In the genomic region with DNA sequence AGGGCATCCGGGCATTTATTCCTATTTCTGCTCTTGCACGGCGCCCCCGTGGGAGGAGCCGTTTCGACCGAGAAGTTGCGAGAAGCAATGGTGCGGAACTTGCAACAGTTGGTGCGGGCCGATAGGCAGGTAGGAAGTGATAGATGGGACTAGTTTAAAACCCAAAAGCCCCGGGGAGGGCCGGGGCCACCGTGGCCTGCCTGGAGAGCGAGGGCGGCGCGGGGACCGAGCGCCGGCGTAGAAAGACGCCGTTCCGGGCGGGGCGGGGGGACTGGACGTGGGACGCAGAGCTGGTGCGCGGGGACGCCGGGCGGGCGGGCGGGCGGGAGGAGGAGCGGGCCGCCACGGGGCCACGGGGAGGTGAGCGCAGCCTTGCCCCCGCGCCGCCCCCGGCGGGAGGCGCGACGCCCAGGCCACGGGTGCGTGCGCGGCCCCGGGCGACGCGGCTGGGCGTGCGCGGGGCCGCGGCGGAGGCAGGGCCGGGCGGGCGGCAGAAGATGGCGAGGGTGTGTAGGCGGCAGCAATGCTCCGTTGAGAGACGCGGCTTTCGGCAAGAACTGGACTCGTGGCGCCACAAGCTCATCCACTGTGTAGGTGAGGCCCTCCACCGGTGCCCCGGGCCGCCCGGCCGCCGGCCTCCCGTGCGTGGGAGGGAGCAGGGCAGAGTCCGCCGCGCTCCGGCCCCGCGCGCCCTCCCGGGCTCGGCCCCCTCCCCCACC, we compare ENCODE assay signal across 8 mouse cellular contexts. TPM values are rescaled to one million over a fixed set of nuclear protein-coding genes. Genes with fewer than 3 reads are reported as not detected.
DNase-seq lines count a peak whose midpoint lies in the region; ATAC-seq and TF ChIP-seq lines count a peak whose summit lies in the region.

A gene (plus strand): TSS at position 448 of the 719 bp plus-strand sequence.

- DNase-seq in G1E (ENCODE audit: low spot score): peak; percentile 88
- DNase-seq in cerebellum, adult 11-12 months: peak; percentile 88
- DNase-seq in heart, postnatal 36 days: peak; percentile 81 to 93
- peak; percentile 64 to 78 for DNase-seq in layer of hippocampus, adult 8-10 months (ENCODE audit: low spot score in 2 of 2)
- peak; percentile 89 for DNase-seq in lung, embryonic 14.5 days
- peak; percentile 69 to 75 for DNase-seq in thymus, adult 18-20 months

- H3K4me2 ChIP-seq in forebrain, embryonic 16.5 days (ENCODE audit: low read length): peak within 1 kb of the TSS; percentile 78
- peak within 1 kb of the TSS; percentile 88 for H3K4me2 ChIP-seq in lung, embryonic 14.5 days

- peaks cover 11% of the 10 kb centered on the region for H3K27me3 ChIP-seq in G1E (ENCODE audit: insufficient read depth, low read length)
- H3K27me3 ChIP-seq in forebrain, embryonic 16.5 days (replicated peaks; ENCODE audit: control insufficient read depth, insufficient read depth, low read length): no peaks in the 10 kb centered on the region; the same call in 1 of the 2 replicates
- H3K27me3 ChIP-seq in lung, embryonic 14.5 days (ENCODE audit: insufficient read depth, low read length): no peaks in the 10 kb centered on the region

- H3K27ac ChIP-seq in forebrain, embryonic 16.5 days (ENCODE audit: low read length): peak within 1 kb of the TSS; percentile 99
- H3K27ac ChIP-seq in lung, embryonic 14.5 days (ENCODE audit: low read depth): peak within 1 kb of the TSS; percentile 98
- peak within 1 kb of the TSS; percentile 99 for H3K27ac ChIP-seq in olfactory bulb, adult 2 months (ENCODE audit: insufficient read depth, low read depth, low read length)

- ATAC-seq in G1E (ENCODE audit: extremely low read depth, insufficient number of reproducible peaks, low FRiP score, poor library complexity, severe bottlenecking): peak; percentile 41
- ATAC-seq in forebrain, embryonic 16.5 days: peak; percentile 90
- ATAC-seq in lung, embryonic 14.5 days (ENCODE audit: insufficient read depth): peak; percentile 92

- TF ChIP-seq POLR2A in olfactory bulb, adult 2 months (IDR thresholded peaks at IDR 0.05; ENCODE audit: insufficient read depth, low read depth, low read length): peak; percentile 78

- intact Hi-C loops in heart, postnatal 36 days (cut with DNase I): loop anchor here (5.0 kb wide), 2 partner anchors 140 to 165 kb away; no protein-coding TSS in a partner anchor

- H3K36me3 ChIP-seq in G1E (replicated peaks): peaks cover 16% of the 10 kb centered on the region
- H3K36me3 ChIP-seq in forebrain, embryonic 16.5 days (ENCODE audit: control insufficient read depth, insufficient read depth): no peaks in the 10 kb centered on the region
- no peaks in the 10 kb centered on the region for H3K36me3 ChIP-seq in lung, embryonic 14.5 days (ENCODE audit: insufficient read depth)

- H3K9ac ChIP-seq in forebrain, embryonic 16.5 days (replicated peaks; ENCODE audit: low read depth, low read length): peak within 1 kb of the TSS; percentile 95
- H3K9ac ChIP-seq in lung, embryonic 14.5 days: peak within 1 kb of the TSS; percentile 87

- WGBS in forebrain, embryonic 16.5 days: under 1% methylated on average over 48 of the region's 92 CpGs
- under 1% methylated on average over 66 of the region's 92 CpGs for WGBS in lung, embryonic 14.5 days
- 1% methylated on average over 82 of the region's 92 CpGs for WGBS in olfactory bulb, adult 2 months

- peak within 1 kb of the TSS; percentile 91 for H3K4me3 ChIP-seq in G1E (ENCODE audit: low read depth, low read length)
- H3K4me3 ChIP-seq in forebrain, embryonic 16.5 days (replicated peaks; ENCODE audit: low read length): peak within 1 kb of the TSS; percentile 97
- peak within 1 kb of the TSS; percentile 96 for H3K4me3 ChIP-seq in lung, embryonic 14.5 days (ENCODE audit: low read depth, low read length)
- peak within 1 kb of the TSS; percentile 100 for H3K4me3 ChIP-seq in olfactory bulb, adult 2 months (ENCODE audit: insufficient read depth, low read depth, low read length)

- H3K4me1 ChIP-seq in G1E (ENCODE audit: insufficient read depth, low read depth, low read length): peaks cover 39% of the 10 kb centered on the region
- H3K4me1 ChIP-seq in forebrain, embryonic 16.5 days (replicated peaks; ENCODE audit: control insufficient read depth, insufficient read depth, low read length): peaks cover 21% of the 10 kb centered on the region
- H3K4me1 ChIP-seq in lung, embryonic 14.5 days (ENCODE audit: insufficient read depth): peaks cover 4% of the 10 kb centered on the region; the same call in 1 of the 2 replicates
- no peaks in the 10 kb centered on the region for H3K4me1 ChIP-seq in olfactory bulb, adult 2 months (ENCODE audit: control insufficient read depth, insufficient read depth, low read length)

- no peaks in the 10 kb centered on the region for H3K9me3 ChIP-seq in G1E (replicated peaks)
- no peaks in the 10 kb centered on the region for H3K9me3 ChIP-seq in forebrain, embryonic 16.5 days (ENCODE audit: control insufficient read depth, low read length)
- no peaks in the 10 kb centered on the region for H3K9me3 ChIP-seq in lung, embryonic 14.5 days (ENCODE audit: low read depth, low read length)

- TF ChIP-seq CTCF in G1E (IDR thresholded peaks at IDR 0.05; ENCODE audit: low read depth, low read length): no peak
- TF ChIP-seq CTCF in lung, embryonic 14.5 days (IDR thresholded peaks at IDR 0.05; ENCODE audit: low read depth): no peak
- no peak for TF ChIP-seq CTCF in olfactory bulb, adult 2 months (IDR thresholded peaks at IDR 0.05; ENCODE audit: insufficient read depth, low read depth, low read length)

RNA-seq across cellular contexts. Expression of the gene that starts here (rescaled TPM):
- total RNA-seq in G1E (2014; fragmentation: Nextera tagmentation) (26.5 and 44.5 TPM in 2 replicates), G1E (2017) (14.0 and 16.0 TPM in 2 replicates)
- polyA plus RNA-seq in G1E (2012): 1.9 and 2.9 TPM in 2 replicates
- 20.1 and 21.8 TPM in 2 replicates for polyA plus RNA-seq in forebrain, embryonic 16.5 days (2015; fragmentation: Nextera tagmentation; extraction: Ambion mirVana)
- total RNA-seq in heart, postnatal 36 days (2021): 10 to 100 TPM; 11.4 to 11.7 TPM
- 10 to 100 TPM; 18.7 to 21.9 (median 20.4) TPM for total RNA-seq in layer of hippocampus, adult 8-10 months (2022)
- 13.0 and 13.9 TPM in 2 replicates for polyA plus RNA-seq in lung, embryonic 14.5 days (2014; fragmentation: Nextera tagmentation; extraction: Ambion mirVana)
- not detected in 2 replicates for polyA plus RNA-seq in olfactory bulb, adult 2 months (2012; ENCODE audit: insufficient read depth, insufficient read length, low replicate concordance, missing spikeins)

Comparison
In these comparisons a context has a peak if more than half of its experiments do, and no peak if none do; other contexts are left out.
1. Peak in every context shown above with its lines: DNase-seq, ATAC-seq, H3K4me3 ChIP-seq and H3K27ac ChIP-seq.
2. ATAC-seq: peak in every context shown above with its lines; median percentile 92 in lung, embryonic 14.5 days; 90 in forebrain, embryonic 16.5 days; 41 in G1E.